Mouse (Mus musculus) small intestine, adult 2 months (tissue): ENCODE measurements at regions not wholly inside any gene's neighbourhood (a gene's known extent, or its start where the extent isn't known, plus 50 kb on each side); places are given as distances from the start of the nearest gene placed in this dataset.

Experiments used
- CTCF ChIP-seq: fragments of 200-500 bp; IDR thresholded peaks from 2 replicates; pipeline ENCODE4 v1.5.1; 2012; ENCODE audit warnings: low read depth, mild to moderate bottlenecking, control low read depth, inconsistent platforms, low read length, moderate library complexity, mixed read lengths; ENCODE audit not compliant: insufficient replicate concordance, insufficient read length; ENCODE audit errors: extremely low read depth
- POLR2A ChIP-seq: fragments of 200-500 bp; IDR thresholded peaks from 2 replicates; pipeline ENCODE4 v1.6.1; 2012; ENCODE audit warnings: low read depth, mild to moderate bottlenecking, control low read depth, inconsistent platforms, low read length, moderate library complexity

GRCm38 (mm10) chr1:61530166-61530565, 108.5 kb upstream of the Pard3b start:
- TF ChIP-seq CTCF (no peak), POLR2A (no peak)
